Mouse (Mus musculus) G1E (cell line): ENCODE results near the gene Nlrc5.

Experiments used
- CTCF ChIP-seq: IDR thresholded peaks from 2 replicates; pipeline ENCODE4 v1.5.1; 2012; ENCODE audit warnings: low read depth, low read length, inconsistent platforms, mixed read lengths
- TAL1 ChIP-seq: conservative IDR thresholded peaks from 2 replicates; pipeline ENCODE4 v1.6.1; 2012; ENCODE audit warnings: low read depth, low read length, inconsistent platforms, mixed read lengths

DNA sequence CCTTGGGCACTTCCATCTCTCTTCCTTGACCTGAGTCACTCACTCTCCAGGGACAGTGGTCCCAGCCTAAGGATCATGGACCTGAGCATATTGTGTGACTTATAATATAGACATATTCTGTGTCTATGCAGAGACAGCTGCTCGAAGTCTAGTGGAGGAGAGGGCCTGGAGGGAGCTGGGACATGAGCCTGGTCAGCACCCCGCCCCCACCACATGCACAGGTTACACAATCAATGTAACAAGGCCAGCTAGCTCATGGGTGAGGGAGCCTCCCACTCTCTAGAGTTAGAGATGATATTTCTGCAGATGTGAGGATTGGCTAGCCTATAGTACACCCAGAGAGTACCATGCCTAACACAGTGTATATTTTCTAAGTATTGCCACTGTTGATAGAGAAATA lies 36.6 kb downstream of the Nlrc5 start:
- no peak for TF ChIP-seq CTCF
- TF ChIP-seq TAL1, result no peak
